Mouse (Mus musculus) granulocyte monocyte progenitor cell, adult 5-6 weeks (primary cell): ENCODE data around the gene Ccnl2. TPM values are rescaled to one million over a fixed set of nuclear protein-coding genes. Genes with fewer than 3 reads are reported as not detected.

Experiments used
- ATAC-seq: replicated peaks from 2 replicates; pipeline ENCODE4 v1.8.0; 2016; ENCODE audit warnings: mild to moderate bottlenecking, moderate TSS enrichment, inconsistent platforms; ENCODE audit not compliant: poor library complexity, severe bottlenecking
- total RNA-seq, 2 experiments: library from RNA; stranded (forward) in 1 of 2; stranded (reverse) in 1 of 2; fragments of 200-712, 200-1000 nt in 1 of 2; fragments of >200 nt in 1 of 2; fragmentation: Nextera tagmentation in 1 of 2; gene quantifications; 2 replicates each; pipeline ENCODE4 v1.2.3; 2014 to 2017

Ccnl2 gene
- total RNA-seq (2014; fragmentation: Nextera tagmentation) (94.6 and 104 TPM in 2 replicates), total RNA-seq (2017) (75.5 and 84.0 TPM in 2 replicates)

- ATAC-seq: peak; percentile 98
Observed at GRCm38 (mm10) chr4:155811929-155812664, at the start of gene Ccnl2. Gene Ccnl2 (plus strand): TSS chr4:155812489.

GRCm38 (mm10) chr4:155769496-155769879 lies 42.8 kb upstream of the Ccnl2 start:
- no peak for ATAC-seq

GRCm38 (mm10) chr4:155769880-155770512 lies 42.3 kb upstream of the Ccnl2 start:
- ATAC-seq: peak; percentile 78

GRCm38 (mm10) chr4:155770626-155771025 lies 41.7 kb upstream of the Ccnl2 start:
- ATAC-seq: no peak

- ATAC-seq: no peak
Observed at GRCm38 (mm10) chr4:155771706-155772105, 40.6 kb upstream of the Ccnl2 start.

DNA sequence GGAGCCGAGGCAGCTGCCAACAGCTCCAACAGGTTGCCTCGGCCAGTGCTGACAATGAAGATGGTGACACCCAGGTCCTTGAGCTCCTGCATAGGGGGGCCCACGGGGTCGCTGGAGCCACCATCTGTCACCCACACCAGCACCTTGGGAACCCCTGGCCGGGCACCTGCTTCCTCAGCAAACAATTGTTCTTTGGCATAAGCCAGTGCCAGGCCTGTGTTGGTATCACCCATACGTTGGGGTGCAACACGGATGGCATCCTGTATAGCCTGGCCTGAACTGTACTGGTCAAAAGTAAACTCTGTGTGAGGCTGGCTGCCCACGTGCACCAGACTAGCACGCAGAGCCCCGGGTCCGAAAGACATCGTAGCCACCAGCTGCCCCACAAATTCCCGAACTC lies 39.5 kb upstream of the Ccnl2 start:
- ATAC-seq: no peak

GRCm38 (mm10) chr4:155773335-155774078 lies 38.8 kb upstream of the Ccnl2 start:
- no peak for ATAC-seq

DNA sequence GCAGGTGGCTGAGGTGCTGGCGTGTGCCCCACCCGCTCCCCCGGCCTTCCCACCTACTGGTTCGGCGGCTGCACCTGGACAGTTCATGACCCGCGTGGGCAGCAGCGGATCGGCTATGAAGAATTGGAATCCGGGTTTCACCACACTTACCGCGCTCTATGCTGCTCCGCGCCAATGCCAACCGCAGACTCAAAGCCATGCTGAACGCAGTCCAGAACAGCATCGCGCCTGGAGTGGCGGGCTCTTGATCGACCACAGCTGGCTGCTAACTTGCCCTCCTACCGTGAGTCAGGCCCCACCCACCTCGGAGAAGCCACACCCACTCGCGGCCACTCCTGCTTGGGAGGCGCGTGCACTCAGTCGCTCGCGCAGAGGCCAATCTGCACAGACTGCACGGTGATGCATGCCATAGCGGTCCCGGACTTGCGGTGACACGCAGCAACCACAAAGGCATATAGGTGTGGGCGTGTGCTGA lies 38.0 kb upstream of the Ccnl2 start, which contains the start of gene Vwa1:
TSS of gene Vwa1 (minus strand) at position 419 of the 475 bp plus-strand sequence.
- peak; percentile 74 for ATAC-seq

- ATAC-seq: peak; percentile 42
Observed at GRCm38 (mm10) chr4:155774971-155775740, 37.1 kb upstream of the Ccnl2 start.

DNA sequence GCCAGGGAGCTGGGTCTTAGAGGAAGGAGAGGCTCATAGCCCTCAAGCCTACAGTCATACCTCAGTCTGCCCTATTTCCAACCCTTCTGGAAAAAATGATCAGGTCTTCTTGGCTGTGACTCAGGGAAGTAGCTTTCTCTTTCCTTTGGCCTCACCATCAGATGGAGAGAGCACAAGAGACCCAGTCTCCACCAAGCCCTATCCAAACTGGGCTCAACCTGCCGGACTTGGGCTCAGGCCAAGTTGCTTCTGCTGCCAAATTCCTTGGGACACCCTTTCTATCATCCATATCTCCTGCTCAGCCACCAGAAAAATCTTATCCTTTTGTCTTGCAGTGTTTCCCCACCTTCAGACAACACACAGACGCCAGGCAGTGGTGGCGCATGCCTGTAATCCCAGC lies 36.4 kb upstream of the Ccnl2 start:
- no peak for ATAC-seq

GRCm38 (mm10) chr4:155776704-155777335 lies 35.5 kb upstream of the Ccnl2 start:
- no peak for ATAC-seq

GRCm38 (mm10) chr4:155777816-155778215 lies 34.5 kb upstream of the Ccnl2 start:
- no peak for ATAC-seq

GRCm38 (mm10) chr4:155779498-155779897 lies 32.8 kb upstream of the Ccnl2 start:
- ATAC-seq: no peak

GRCm38 (mm10) chr4:155780895-155781294 lies 31.4 kb upstream of the Ccnl2 start:
- ATAC-seq: no peak

DNA sequence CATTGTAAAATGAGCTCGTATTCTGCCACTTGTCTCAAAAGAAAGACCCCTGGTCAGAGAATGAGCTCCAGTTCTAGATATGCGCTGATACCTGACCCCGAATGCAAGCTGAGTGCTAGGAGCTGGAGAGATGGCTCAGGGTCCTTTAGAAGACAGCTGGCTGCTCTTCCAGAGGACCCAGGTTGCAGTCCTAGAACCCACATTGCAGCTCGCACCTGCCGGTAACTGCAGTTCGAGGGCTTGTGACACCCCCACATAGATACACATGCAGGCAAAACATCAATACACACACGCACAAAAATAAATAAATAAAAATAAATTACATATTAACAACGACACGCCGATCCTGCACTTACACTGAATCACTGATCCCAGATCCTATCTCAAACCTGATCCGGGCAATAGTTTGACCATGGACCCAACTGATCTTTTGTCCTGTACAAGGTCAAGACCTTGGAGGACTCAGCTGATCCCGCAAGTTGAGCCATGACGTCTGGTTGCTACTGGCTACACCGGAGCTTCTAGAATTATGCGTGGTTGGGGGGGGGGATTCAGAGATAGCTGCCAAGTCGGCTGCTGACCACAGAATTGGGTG lies 28.7 kb upstream of the Ccnl2 start:
- no peak; the same call in 1 of the 2 replicates for ATAC-seq

- peak; percentile 82 for ATAC-seq
Observed at GRCm38 (mm10) chr4:155784081-155784701, 28.1 kb upstream of the Ccnl2 start.

GRCm38 (mm10) chr4:155785246-155785645 lies 27.0 kb upstream of the Ccnl2 start:
- no peak for ATAC-seq

GRCm38 (mm10) chr4:155785819-155786218 lies 26.5 kb upstream of the Ccnl2 start, which contains the start of gene Tmem88b:
Gene Tmem88b (minus strand): TSS chr4:155785874.
- 0 out of 2 replicates have a peak, but pooled peaks have one; percentile 28 for ATAC-seq

- no peak for ATAC-seq
Observed at GRCm38 (mm10) chr4:155788300-155788699, 24.0 kb upstream of the Ccnl2 start.
